Mouse (Mus musculus) bone marrow, adult 2 months (tissue): Measurements from ENCODE around the gene Rapgef5. TPM values are rescaled to one million over a fixed set of nuclear protein-coding genes. Genes with fewer than 3 reads are reported as not detected.
A peak's percentile ranks its signal among the peaks of the same experiment; 100 is the strongest.

Source experiments
- H3K27ac ChIP-seq: fragments of 200-500 bp; 2 replicates; pipeline ENCODE4 v1.5.1; 2012; ENCODE audit warnings: low read depth, mild to moderate bottlenecking, control low read depth, inconsistent platforms, low read length; ENCODE audit not compliant: control insufficient read depth, poor library complexity, insufficient read depth
- H3K4me1 ChIP-seq: fragments of 200-500 bp; 2 replicates; pipeline ENCODE4 v1.6.1; 2011; ENCODE audit warnings: low read length; ENCODE audit not compliant: control insufficient read depth, insufficient read depth
- H3K4me3 ChIP-seq: fragments of 200-500 bp; replicated peaks from 2 replicates; pipeline ENCODE3; 2011; ENCODE audit warnings: mild to moderate bottlenecking, low read depth, low read length, control low read depth; ENCODE audit not compliant: control insufficient read depth
- CTCF ChIP-seq: fragments of 200-500 bp; IDR thresholded peaks from 2 replicates; pipeline ENCODE4 v1.5.1; 2011; ENCODE audit warnings: low read length, control low read depth; ENCODE audit not compliant: control insufficient read depth, insufficient read depth
- POLR2A ChIP-seq: fragments of 200-500 bp; IDR thresholded peaks from 2 replicates; pipeline ENCODE4 v1.6.1; 2011; ENCODE audit warnings: low read depth, mild to moderate bottlenecking, control low read depth, low read length, borderline replicate concordance; ENCODE audit not compliant: control insufficient read depth
- WGBS: fragments of 180-500 bp; shearing (Covaris S2); methylation state at CpG from one replicate; pipeline ENCODE4 v1.1.7; 2018; 5-methylcytosine and 5-hydroxymethylcytosine counted together
- polyA plus RNA-seq: library from polyadenylated mRNA; stranded (reverse); fragments of >200 nt; gene quantifications from 2 replicates; pipeline ENCODE4 v1.2.4, GENCODE M21; 2011; ENCODE audit warnings: low replicate concordance; ENCODE audit not compliant: missing spikeins, insufficient read depth, insufficient read length

The Rapgef5 gene
- polyA plus RNA-seq, 1 experiment: 3.2 TPM

- WGBS: 53% methylated on average over 2 of the region's 2 CpGs
- Histone ChIP-seq H3K4me3 (no peak overlapping the region), H3K4me1 (no peaks in the 10 kb centered on the region)
These were observed 253.9 kb downstream of the Rapgef5 start for GRCm38 (mm10) chr12:117770211-117770610.

GRCm38 (mm10) chr12:117771156-117771555, 254.9 kb downstream of the Rapgef5 start:
- Histone ChIP-seq H3K27ac (no peak overlapping the region), H3K4me3 (no peak overlapping the region), H3K4me1 (no peaks in the 10 kb centered on the region)
- 85% methylated on average over 4 of the region's 4 CpGs for WGBS
- TF ChIP-seq CTCF: no peak

More at GRCm38 (mm10) chr12:117770211-117770610, 253.9 kb downstream of the Rapgef5 start:
- TF ChIP-seq CTCF (no peak), POLR2A (no peak)
- no peak overlapping the region for H3K27ac ChIP-seq

- 2% methylated on average over 2 of the region's 2 CpGs for WGBS
- no peak for TF ChIP-seq POLR2A
- peak; percentile 54 for TF ChIP-seq CTCF
- no peak overlapping the region for H3K27ac ChIP-seq
- H3K4me3 ChIP-seq: no peak overlapping the region
- H3K4me1 ChIP-seq: no peaks in the 10 kb centered on the region
These were observed 256.4 kb downstream of the Rapgef5 start for GRCm38 (mm10) chr12:117772638-117773037.

- TF ChIP-seq CTCF (no peak), POLR2A (no peak)
- WGBS: 81% methylated on average over 5 of the region's 5 CpGs
- H3K4me3 ChIP-seq: no peak overlapping the region
- H3K4me1 ChIP-seq: no peaks in the 10 kb centered on the region
- no peak overlapping the region for H3K27ac ChIP-seq
These were observed 260.6 kb downstream of the Rapgef5 start for GRCm38 (mm10) chr12:117776841-117777240.

DNA sequence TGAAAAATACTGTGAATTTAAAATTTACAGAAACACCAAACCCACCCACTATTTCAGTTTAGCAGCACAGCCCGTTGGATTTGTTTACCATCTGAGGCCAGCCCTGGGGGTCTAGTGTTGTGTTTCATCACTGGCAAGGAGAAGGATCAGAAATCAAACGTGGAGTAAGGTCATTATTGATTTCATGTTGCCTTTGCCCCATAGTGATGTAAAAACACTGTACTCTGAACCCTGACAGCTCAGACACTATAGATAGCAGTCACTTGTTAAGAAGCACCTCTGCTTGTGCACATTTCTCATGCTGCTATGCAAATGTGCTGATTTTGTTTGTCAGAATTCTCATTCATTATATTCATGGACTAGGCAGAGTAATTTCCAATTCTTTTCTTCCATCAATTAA, 265.1 kb downstream of the Rapgef5 start:
- H3K4me3 ChIP-seq: no peak overlapping the region
- WGBS: 57% methylated on average over 2 of the region's 2 CpGs
- TF ChIP-seq CTCF (no peak), POLR2A (no peak)
- H3K27ac ChIP-seq: no peak overlapping the region
- no peaks in the 10 kb centered on the region for H3K4me1 ChIP-seq

- WGBS: 91% methylated on average over 1 of the region's 1 CpGs
These were observed 267.1 kb downstream of the Rapgef5 start for GRCm38 (mm10) chr12:117783426-117783825.

GRCm38 (mm10) chr12:117786621-117787020, 270.3 kb downstream of the Rapgef5 start:
- WGBS: 76% methylated on average over 6 of the region's 6 CpGs
- TF ChIP-seq CTCF (no peak), POLR2A (no peak)

More at GRCm38 (mm10) chr12:117783426-117783825, 267.1 kb downstream of the Rapgef5 start:
- Histone ChIP-seq H3K27ac (no peak overlapping the region), H3K4me1 (no peaks in the 10 kb centered on the region), H3K4me3 (no peak overlapping the region)
- no peak for TF ChIP-seq POLR2A
- no peak for TF ChIP-seq CTCF

DNA sequence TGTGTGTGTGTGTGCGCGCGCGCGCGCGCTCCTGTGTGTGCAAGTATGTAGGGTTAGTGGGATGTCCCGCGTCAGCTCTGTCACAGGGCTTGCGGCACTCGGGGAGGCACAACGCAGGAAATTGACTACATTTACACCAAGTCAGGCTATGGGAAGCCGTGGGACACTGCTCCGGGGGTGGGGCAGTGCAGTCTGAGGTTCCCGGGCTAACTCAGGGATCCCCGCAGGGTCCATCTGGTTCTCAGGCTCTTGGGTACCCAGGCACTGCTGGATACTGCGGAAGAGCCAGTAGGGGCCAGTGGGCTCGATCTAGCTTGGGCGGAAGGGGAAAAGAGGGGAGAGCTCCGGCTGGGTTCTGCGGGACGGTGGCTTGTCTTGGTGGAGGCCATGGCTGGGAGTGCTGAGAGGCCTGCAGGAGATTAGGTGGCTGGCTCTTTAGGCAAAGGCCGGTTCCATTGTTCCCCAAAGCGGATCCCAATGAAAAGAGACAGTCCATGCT, 272.3 kb downstream of the Rapgef5 start:
- H3K4me1 ChIP-seq: no peaks in the 10 kb centered on the region
- TF ChIP-seq POLR2A (no peak), CTCF (no peak)
- 42% methylated on average over 24 of the region's 24 CpGs for WGBS
- H3K4me3 ChIP-seq: no peak overlapping the region
- no peak overlapping the region for H3K27ac ChIP-seq

More at GRCm38 (mm10) chr12:117786621-117787020, 270.3 kb downstream of the Rapgef5 start:
- Histone ChIP-seq H3K27ac (no peak overlapping the region), H3K4me1 (no peaks in the 10 kb centered on the region), H3K4me3 (no peak overlapping the region)

GRCm38 (mm10) chr12:117789017-117789416, 272.7 kb downstream of the Rapgef5 start:
- TF ChIP-seq POLR2A (no peak), CTCF (no peak)
- 80% methylated on average over 7 of the region's 7 CpGs for whole genome bisulfite sequencing
- Histone ChIP-seq H3K4me3 (no peak overlapping the region), H3K27ac (no peak overlapping the region), H3K4me1 (no peaks in the 10 kb centered on the region)
